Mouse (Mus musculus): ENCODE measurements around the gene Olfr109. TPM values are rescaled to one million over a fixed set of nuclear protein-coding genes. Genes with fewer than 3 reads are reported as not detected.

Olfr109 gene
- polyA plus RNA-seq (2016; fragmentation: Nextera tagmentation; extraction: Ambion mirVana), result not detected in 2 replicates

DNA sequence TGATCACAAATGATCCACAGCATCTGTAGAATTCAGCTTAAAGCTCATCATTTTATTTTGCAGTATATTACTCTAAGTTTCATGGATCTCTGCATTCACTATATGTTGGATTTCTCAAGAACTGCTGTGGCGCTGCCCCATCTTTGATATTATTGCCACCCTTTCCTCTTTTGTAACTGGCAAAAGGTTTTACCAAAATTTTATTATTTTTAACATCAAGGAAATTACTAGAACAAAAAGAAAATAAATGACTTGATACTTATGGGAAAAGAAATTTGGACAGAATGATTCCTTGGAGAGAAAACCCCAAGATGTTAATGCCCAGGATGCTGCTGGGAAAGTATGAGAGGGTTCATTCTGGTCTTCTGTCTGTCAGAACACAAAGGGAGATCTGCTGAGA, at the start of gene Olfr109:
TSS of gene Olfr109 (plus strand) at position 301 of the 400 bp plus-strand sequence.
- 93% methylated on average over 1 of the region's 1 CpGs for WGBS
- H3K36me3 ChIP-seq, result no peaks in the 10 kb centered on the region

GRCm38 (mm10) chr17:37413380-37413779, 45.3 kb upstream of the Olfr109 start:
- no peak overlapping the region for H3K4me3 ChIP-seq
- no peaks in the 10 kb centered on the region for H3K4me1 ChIP-seq
- H3K36me3 ChIP-seq, result no peaks in the 10 kb centered on the region
- H3K4me2 ChIP-seq (replicated peaks), result no peak overlapping the region
- H3K27me3 ChIP-seq, result no peaks in the 10 kb centered on the region
- no peak for ATAC-seq (ENCODE audit: low FRiP score)
- H3K9ac ChIP-seq, result no peak overlapping the region
- H3K9me3 ChIP-seq (replicated peaks), result 0 out of 2 replicates have a peak, but pooled peaks cover 4% of the 10 kb centered on the region
- no peak overlapping the region for H3K27ac ChIP-seq

More for the DNA sequence above, at the start of gene Olfr109:
- Histone ChIP-seq H3K27me3 (no peaks in the 10 kb centered on the region), H3K4me1 (no peaks in the 10 kb centered on the region), H3K9me3 (replicated peaks) (no peaks in the 10 kb centered on the region), H3K4me3 (no peak within 1 kb of the TSS), H3K4me2 (replicated peaks) (no peak within 1 kb of the TSS), H3K9ac (no peak within 1 kb of the TSS), H3K27ac (no peak within 1 kb of the TSS)
- no peak for ATAC-seq (ENCODE audit: low FRiP score)

DNA sequence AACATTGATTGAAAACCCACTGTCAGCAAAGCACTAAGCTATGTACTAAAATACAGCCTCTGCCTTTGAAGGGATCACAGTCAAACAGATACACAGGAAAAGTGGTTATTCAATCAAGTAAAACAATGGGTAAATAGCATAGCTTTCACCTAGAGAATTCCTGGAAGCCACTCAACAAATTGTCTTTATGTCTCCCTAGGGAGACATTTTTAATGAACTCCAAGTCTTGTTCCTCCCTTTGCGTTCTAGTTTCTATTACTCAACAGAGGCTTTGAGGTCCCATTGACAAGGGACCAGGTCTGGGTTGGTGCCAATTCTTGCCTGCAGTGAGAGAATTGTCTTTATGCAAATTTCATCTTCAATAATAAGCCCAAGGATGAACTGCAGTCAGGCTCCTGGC, 13.5 kb upstream of the Olfr109 start, which contains the start of gene Olfr108:
TSS of gene Olfr108 (plus strand) at position 301 of the 400 bp plus-strand sequence.
- no peaks in the 10 kb centered on the region for H3K36me3 ChIP-seq
- H3K4me2 ChIP-seq (replicated peaks), result no peak within 1 kb of the TSS
- H3K27me3 ChIP-seq, result no peaks in the 10 kb centered on the region
- H3K4me3 ChIP-seq, result no peak within 1 kb of the TSS
- H3K9ac ChIP-seq, result no peak within 1 kb of the TSS
- WGBS, result 90% methylated on average over 1 of the region's 1 CpGs
- H3K27ac ChIP-seq, result no peak within 1 kb of the TSS
- no peaks in the 10 kb centered on the region for H3K4me1 ChIP-seq
- ATAC-seq (ENCODE audit: low FRiP score), result no peak
- H3K9me3 ChIP-seq (replicated peaks), result no peaks in the 10 kb centered on the region

GRCm38 (mm10) chr17:37483452-37483851, 24.7 kb downstream of the Olfr109 start, which contains the start of gene H2-M2:
Gene H2-M2 (minus strand): TSS chr17:37483552.
- H3K36me3 ChIP-seq, result no peaks in the 10 kb centered on the region
- no peak for ATAC-seq (ENCODE audit: low FRiP score)
- no peak within 1 kb of the TSS for H3K4me2 ChIP-seq (replicated peaks)
- H3K4me1 ChIP-seq, result no peaks in the 10 kb centered on the region
- H3K27ac ChIP-seq, result no peak within 1 kb of the TSS
- no peak within 1 kb of the TSS for H3K4me3 ChIP-seq
- 78% methylated on average over 2 of the region's 2 CpGs for WGBS
- no peak within 1 kb of the TSS for H3K9ac ChIP-seq
- no peaks in the 10 kb centered on the region for H3K9me3 ChIP-seq (replicated peaks)
- no peaks in the 10 kb centered on the region for H3K27me3 ChIP-seq

DNA sequence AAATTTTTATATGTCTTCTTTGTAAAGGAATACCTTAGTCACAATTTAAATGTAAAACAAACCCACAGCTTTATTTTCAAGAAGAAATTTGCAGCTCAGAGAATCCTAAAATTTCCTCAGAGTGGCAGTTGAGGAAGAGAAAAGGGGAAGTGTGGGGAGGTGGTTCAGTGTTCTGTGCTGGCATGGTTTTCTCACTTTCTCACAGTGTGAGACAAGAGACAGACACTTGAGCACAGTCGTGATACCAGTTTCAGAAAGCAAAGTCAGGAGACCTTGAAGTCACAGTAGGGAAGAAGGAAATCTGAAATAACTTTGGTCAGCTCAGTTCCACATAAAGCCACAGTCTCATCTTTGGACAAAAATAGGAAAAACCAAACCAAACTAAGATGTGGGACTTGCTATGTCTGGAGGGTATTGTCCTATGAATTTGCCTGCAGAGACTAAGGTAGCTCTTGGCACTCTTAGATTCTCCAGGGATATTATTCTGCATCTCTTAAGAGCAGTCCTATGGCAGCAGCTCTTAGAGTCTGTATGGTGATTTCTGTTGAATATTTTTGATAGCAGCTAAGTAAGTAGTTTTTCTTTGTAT, 33.3 kb downstream of the Olfr109 start, which contains the start of gene Olfr110:
TSS of gene Olfr110 (plus strand) at position 539 of the 589 bp plus-strand sequence.
- Histone ChIP-seq H3K4me1 (no peaks in the 10 kb centered on the region), H3K36me3 (no peaks in the 10 kb centered on the region), H3K4me2 (replicated peaks) (no peak within 1 kb of the TSS), H3K27me3 (no peaks in the 10 kb centered on the region), H3K9me3 (replicated peaks) (no peaks in the 10 kb centered on the region), H3K9ac (no peak within 1 kb of the TSS), H3K4me3 (no peak within 1 kb of the TSS), H3K27ac (no peak within 1 kb of the TSS)
- no peak for ATAC-seq (ENCODE audit: low FRiP score)
- 52% methylated on average over 1 of the region's 1 CpGs for WGBS

- Histone ChIP-seq H3K27me3 (no peaks in the 10 kb centered on the region), H3K9ac (no peak within 1 kb of the TSS), H3K27ac (no peak within 1 kb of the TSS), H3K4me3 (no peak within 1 kb of the TSS), H3K4me1 (no peaks in the 10 kb centered on the region), H3K4me2 (replicated peaks) (no peak within 1 kb of the TSS), H3K36me3 (no peaks in the 10 kb centered on the region), H3K9me3 (replicated peaks) (no peaks in the 10 kb centered on the region)
- ATAC-seq (ENCODE audit: low FRiP score), result no peak
- 91% methylated on average over 4 of the region's 4 CpGs for WGBS
Measured at GRCm38 (mm10) chr17:37507730-37508129, 49.0 kb downstream of the Olfr109 start, which contains the start of gene Olfr111. Gene Olfr111 (plus strand): TSS chr17:37508030.

Other genes starting within 250 kb of the Olfr109 start
- gene Olfr95, start 245.8 kb upstream of the Olfr109 start, polyA plus RNA-seq (2016; fragmentation: Nextera tagmentation; extraction: Ambion mirVana), result not detected in 2 replicates
- not detected in 2 replicates for gene Olfr96, start 238.8 kb upstream of the Olfr109 start, polyA plus RNA-seq (2016; fragmentation: Nextera tagmentation; extraction: Ambion mirVana)
- gene Olfr97, start 221.6 kb upstream of the Olfr109 start, polyA plus RNA-seq (2016; fragmentation: Nextera tagmentation; extraction: Ambion mirVana), result not detected in 2 replicates
- not detected in 2 replicates for gene Olfr98, start 195.2 kb upstream of the Olfr109 start, polyA plus RNA-seq (2016; fragmentation: Nextera tagmentation; extraction: Ambion mirVana)
- gene H2-M3, start 188.7 kb upstream of the Olfr109 start, polyA plus RNA-seq (2016; fragmentation: Nextera tagmentation; extraction: Ambion mirVana), result 0.92 and 0.95 TPM in 2 replicates
- gene Olfr99, start 175.5 kb upstream of the Olfr109 start, polyA plus RNA-seq (2016; fragmentation: Nextera tagmentation; extraction: Ambion mirVana), result not detected in 2 replicates
- gene Olfr101, start 154.6 kb upstream of the Olfr109 start, polyA plus RNA-seq (2016; fragmentation: Nextera tagmentation; extraction: Ambion mirVana), result not detected in 2 replicates
- gene Olfr102, start 141.9 kb upstream of the Olfr109 start, polyA plus RNA-seq (2016; fragmentation: Nextera tagmentation; extraction: Ambion mirVana), result not detected in 2 replicates
- gene Olfr103, start 119.2 kb upstream of the Olfr109 start, polyA plus RNA-seq (2016; fragmentation: Nextera tagmentation; extraction: Ambion mirVana), result not detected in 2 replicates
- gene Olfr104-ps, start 99.3 kb upstream of the Olfr109 start, polyA plus RNA-seq (2016; fragmentation: Nextera tagmentation; extraction: Ambion mirVana), result not detected in 2 replicates
- not detected in 2 replicates for gene Olfr105-ps, start 79.9 kb upstream of the Olfr109 start, polyA plus RNA-seq (2016; fragmentation: Nextera tagmentation; extraction: Ambion mirVana)
- gene Olfr106-ps, start 68.5 kb upstream of the Olfr109 start, polyA plus RNA-seq (2016; fragmentation: Nextera tagmentation; extraction: Ambion mirVana), result not detected in 2 replicates
- gene Olfr107, start 59.7 kb upstream of the Olfr109 start, polyA plus RNA-seq (2016; fragmentation: Nextera tagmentation; extraction: Ambion mirVana), result not detected in 2 replicates
- not detected in 2 replicates for gene Olfr108, start 13.4 kb upstream of the Olfr109 start, polyA plus RNA-seq (2016; fragmentation: Nextera tagmentation; extraction: Ambion mirVana)
- gene H2-M2, start 24.6 kb downstream of the Olfr109 start, polyA plus RNA-seq (2016; fragmentation: Nextera tagmentation; extraction: Ambion mirVana), result not detected in 2 replicates
- not detected in 2 replicates for gene Olfr110, start 33.6 kb downstream of the Olfr109 start, polyA plus RNA-seq (2016; fragmentation: Nextera tagmentation; extraction: Ambion mirVana)
- gene Olfr111, start 49.1 kb downstream of the Olfr109 start, polyA plus RNA-seq (2016; fragmentation: Nextera tagmentation; extraction: Ambion mirVana), result not detected in 2 replicates
- gene Olfr112, start 110.5 kb downstream of the Olfr109 start, polyA plus RNA-seq (2016; fragmentation: Nextera tagmentation; extraction: Ambion mirVana), result not detected in 2 replicates
- gene Olfr113, start 118.7 kb downstream of the Olfr109 start, polyA plus RNA-seq (2016; fragmentation: Nextera tagmentation; extraction: Ambion mirVana), result not detected in 2 replicates
- not detected in 2 replicates for gene Olfr114, start 133.8 kb downstream of the Olfr109 start, polyA plus RNA-seq (2016; fragmentation: Nextera tagmentation; extraction: Ambion mirVana)
- gene Olfr115, start 168.2 kb downstream of the Olfr109 start, polyA plus RNA-seq (2016; fragmentation: Nextera tagmentation; extraction: Ambion mirVana), result not detected in 2 replicates
- not detected in 2 replicates for gene Olfr116, start 168.3 kb downstream of the Olfr109 start, polyA plus RNA-seq (2016; fragmentation: Nextera tagmentation; extraction: Ambion mirVana)
- gene Olfr117, start 204.9 kb downstream of the Olfr109 start, polyA plus RNA-seq (2016; fragmentation: Nextera tagmentation; extraction: Ambion mirVana), result not detected in 2 replicates
- not detected in 2 replicates for gene Olfr118, start 208.1 kb downstream of the Olfr109 start, polyA plus RNA-seq (2016; fragmentation: Nextera tagmentation; extraction: Ambion mirVana)
- gene Olfr119, start 237.6 kb downstream of the Olfr109 start, polyA plus RNA-seq (2016; fragmentation: Nextera tagmentation; extraction: Ambion mirVana), result not detected in 2 replicates